Mouse (Mus musculus) liver, adult 2 months (tissue): Measurements from ENCODE around the gene 2410131K14Rik.

Experiments used
- CTCF ChIP-seq: fragments of 200-500 bp; IDR thresholded peaks from 2 replicates; pipeline ENCODE4 v1.5.1; 2011; ENCODE audit warnings: low read depth, low read length, control low read depth
- POLR2A ChIP-seq: fragments of 200-500 bp; IDR thresholded peaks from 2 replicates; pipeline ENCODE4 v1.6.1; 2011; ENCODE audit warnings: low read length, control low read depth; ENCODE audit not compliant: insufficient read depth; ENCODE audit errors: extremely low read depth

- TF ChIP-seq POLR2A (no peak), CTCF (no peak)
Observed at GRCm38 (mm10) chr5:118291453-118291852, 46.4 kb downstream of the 2410131K14Rik start.
